Mouse (Mus musculus) adrenal gland, postnatal 4 days (tissue): Measurements from ENCODE around the gene Pparg. TPM values are rescaled to one million over a fixed set of nuclear protein-coding genes. Genes with fewer than 3 reads are reported as not detected.
A peak's percentile ranks its signal among the peaks of the same experiment; 100 is the strongest.

Experiments used
- DNase-seq, 2 experiments: peaks; one replicate each; pipeline ENCODE4 v3.0.0; 2021 to 2022; ENCODE audit warnings: low spot score in 2 of 2, mixed read lengths in 2 of 2
- long read RNA-seq, 2 experiments: library from polyadenylated mRNA; stranded (forward); transcript quantifications; one replicate each; pipeline ENCODE4 v2.0.0; 2021
- total RNA-seq, 2 experiments: library from RNA; stranded (reverse); gene quantifications; 2 replicates each; pipeline ENCODE4 v1.2.3; 2021

Gene Pparg
- total RNA-seq = 10 to 100 TPM; 24.8 to 30.2 TPM
- long read RNA-seq, experiment 1, transcript Pparg-204 (8 exons, 1,826 nt) = major isoform, 7 of 22 reads
- long read RNA-seq, experiment 1, transcript Pparg-201 (7 exons, 1,767 nt) = minor isoform, 5 of 22 reads
- long read RNA-seq, experiment 1, partial matches to known transcripts = 2 of 22 reads
- long read RNA-seq, experiment 1, other reads (novel, unspliced or antisense) = 4 of 22 reads
- long read RNA-seq, experiment 2, transcript Pparg-201 (7 exons, 1,767 nt) = major isoform, 5 of 23 reads
- long read RNA-seq, experiment 2, partial matches to known transcripts = 1 of 23 reads
- long read RNA-seq, experiment 2, other reads (novel, unspliced or antisense) = 11 of 23 reads

GRCm38 (mm10) chr6:115360776-115361605, at the start of gene Pparg:
Gene Pparg (plus strand): TSS chr6:115360951.
- peak; percentile 15 to 25 for DNase-seq

DNA sequence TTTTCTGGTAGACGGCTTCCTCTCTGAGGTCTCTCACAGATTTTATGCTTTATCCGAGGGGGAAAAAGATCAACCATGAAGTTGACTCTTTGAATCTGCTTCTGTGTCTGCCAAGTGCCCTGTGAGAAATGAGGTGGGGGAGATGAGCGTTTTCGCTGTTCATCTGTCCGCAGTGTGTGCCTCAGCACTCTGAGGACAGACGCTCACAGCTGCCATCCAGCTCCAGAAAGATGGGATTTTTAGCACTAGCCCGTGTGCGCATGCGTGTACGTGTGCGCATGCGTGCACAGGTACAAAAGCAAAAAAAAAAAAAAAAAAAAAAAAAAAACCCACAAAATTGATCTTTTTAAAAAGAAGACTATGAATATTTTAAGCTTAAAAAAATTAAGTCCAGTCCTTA, 48.0 kb upstream of the Pparg start:
- no peak for DNase-seq

DNA sequence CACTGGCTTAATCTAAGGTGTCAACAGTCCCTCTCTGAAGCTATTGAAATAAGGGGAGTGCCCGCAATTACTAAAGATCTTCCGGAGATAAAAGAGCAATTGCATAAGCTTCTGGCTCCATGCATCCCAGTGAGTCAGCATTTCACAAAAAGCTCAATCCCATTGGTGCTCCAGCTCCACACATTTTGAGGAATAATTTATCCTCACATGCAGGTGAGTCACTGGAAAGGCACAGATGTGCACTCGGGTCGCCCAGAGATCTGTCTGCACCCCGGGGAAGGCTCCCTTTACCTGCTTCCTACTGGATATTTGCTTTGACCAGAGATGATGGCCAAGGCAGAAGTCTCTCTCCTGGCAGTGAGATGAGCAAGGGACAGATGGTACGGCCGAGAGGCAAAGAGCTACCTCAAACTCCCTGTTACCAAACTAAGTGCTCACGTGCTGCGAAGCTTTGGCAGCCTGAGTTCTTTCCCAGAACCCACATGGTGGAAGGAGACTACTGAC, 47.5 kb upstream of the Pparg start:
- no peak for DNase-seq

GRCm38 (mm10) chr6:115313910-115314309, 46.8 kb upstream of the Pparg start:
- no peak for DNase-seq

- DNase-seq = no peak
Observed at GRCm38 (mm10) chr6:115315770-115316169, 45.0 kb upstream of the Pparg start.

- no peak for DNase-seq
Observed at GRCm38 (mm10) chr6:115316811-115317221, 43.9 kb upstream of the Pparg start.

DNA sequence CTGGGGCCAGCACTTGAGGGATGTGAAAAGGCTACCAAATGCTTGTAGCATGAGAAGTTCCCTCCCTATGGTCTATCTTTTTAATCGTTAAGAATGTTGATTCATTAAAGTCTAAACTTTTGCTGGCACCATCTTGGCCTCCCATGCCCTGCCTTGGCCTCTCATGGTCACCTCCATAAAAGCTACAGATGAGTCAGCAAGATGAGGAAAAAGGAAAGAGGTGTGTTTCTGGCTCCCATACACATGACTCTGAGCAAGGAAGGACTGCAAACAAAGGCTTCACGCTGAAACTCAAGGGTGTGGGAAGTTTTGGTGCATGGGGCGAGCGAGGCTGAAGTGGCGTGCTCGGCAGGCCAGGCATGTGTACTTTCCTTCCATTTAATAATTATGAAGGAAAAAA, 41.9 kb upstream of the Pparg start:
- DNase-seq = no peak

DNA sequence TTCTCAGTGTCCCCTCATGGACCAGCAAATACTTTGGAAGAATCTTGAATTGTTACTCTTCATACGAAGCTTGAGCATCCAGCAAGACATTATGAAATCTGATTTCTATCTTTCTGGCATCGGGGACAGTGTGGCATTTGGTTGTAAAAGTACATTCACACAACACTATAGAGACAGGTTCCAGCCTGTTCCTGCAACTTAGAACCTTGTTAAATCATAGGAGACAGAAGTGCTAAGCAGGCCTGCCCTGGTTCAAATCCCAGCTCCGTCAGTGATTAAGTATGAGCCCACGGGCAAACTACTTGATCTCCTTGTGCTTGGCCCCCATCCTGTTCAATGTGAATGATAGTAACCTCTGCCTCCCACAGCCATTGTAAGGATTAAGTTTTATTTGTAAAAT, 41.1 kb upstream of the Pparg start:
- DNase-seq = no peak

DNA sequence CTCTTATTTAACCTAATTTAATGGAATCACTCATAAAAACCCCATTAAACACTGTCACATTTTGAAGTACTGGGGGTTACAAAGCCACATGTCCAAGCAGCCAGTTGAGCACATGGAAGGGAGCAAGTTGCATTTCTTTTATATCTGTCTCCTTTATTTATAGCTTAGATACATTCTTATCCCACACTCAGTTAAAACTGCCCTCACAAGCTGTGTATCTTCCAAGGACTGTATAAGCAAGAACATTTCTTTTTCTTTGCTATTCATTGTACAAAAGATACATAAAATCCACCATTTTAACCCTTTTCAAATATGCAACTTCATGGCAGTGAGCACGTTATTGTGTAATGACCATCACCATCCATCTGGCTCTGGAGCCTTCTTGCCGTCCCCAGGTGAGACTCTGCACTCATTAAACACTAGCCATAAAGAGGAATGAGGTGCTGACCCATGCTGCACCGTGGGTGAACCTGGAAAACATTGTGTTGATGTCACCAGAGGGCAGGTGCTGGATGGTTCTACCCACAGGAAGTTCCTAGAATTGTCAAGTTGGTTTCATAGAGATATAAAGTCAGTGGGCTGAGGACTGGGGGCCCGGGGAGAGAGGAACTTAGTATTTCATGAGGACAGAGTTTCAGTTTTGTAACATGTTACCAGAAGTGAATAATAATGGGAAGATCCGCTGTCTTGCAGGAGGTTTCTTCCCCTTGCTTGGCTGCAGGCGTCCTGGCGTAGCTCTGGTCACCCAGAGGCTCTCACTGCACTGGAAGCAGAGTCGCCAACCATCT, 39.6 kb upstream of the Pparg start:
- DNase-seq = no peak

GRCm38 (mm10) chr6:115321883-115322351, 38.8 kb upstream of the Pparg start:
- no peak for DNase-seq

- DNase-seq = no peak
Observed at GRCm38 (mm10) chr6:115322956-115323355, 37.8 kb upstream of the Pparg start.

DNA sequence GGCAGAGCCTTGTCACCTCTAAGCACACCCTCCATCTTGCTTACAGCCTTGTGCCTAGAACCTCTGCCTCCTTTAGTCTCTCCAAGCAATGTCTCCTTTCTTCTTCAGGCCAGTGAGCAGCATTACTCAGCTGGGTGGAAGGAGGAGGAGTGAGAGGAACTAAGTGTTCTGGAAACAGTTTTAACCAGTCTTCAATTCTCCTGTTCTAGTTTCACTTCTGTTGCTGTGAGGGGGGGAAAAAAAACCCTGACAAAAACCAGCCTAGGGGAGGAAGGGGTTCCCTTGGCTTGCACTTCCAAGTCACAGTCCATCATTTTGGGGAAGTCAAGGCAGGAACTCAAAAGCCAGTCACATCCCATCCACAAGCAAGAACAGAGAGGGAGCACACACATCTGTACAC, 29.8 kb upstream of the Pparg start:
- no peak for DNase-seq

GRCm38 (mm10) chr6:115333099-115333694, 27.6 kb upstream of the Pparg start:
- DNase-seq = no peak

DNA sequence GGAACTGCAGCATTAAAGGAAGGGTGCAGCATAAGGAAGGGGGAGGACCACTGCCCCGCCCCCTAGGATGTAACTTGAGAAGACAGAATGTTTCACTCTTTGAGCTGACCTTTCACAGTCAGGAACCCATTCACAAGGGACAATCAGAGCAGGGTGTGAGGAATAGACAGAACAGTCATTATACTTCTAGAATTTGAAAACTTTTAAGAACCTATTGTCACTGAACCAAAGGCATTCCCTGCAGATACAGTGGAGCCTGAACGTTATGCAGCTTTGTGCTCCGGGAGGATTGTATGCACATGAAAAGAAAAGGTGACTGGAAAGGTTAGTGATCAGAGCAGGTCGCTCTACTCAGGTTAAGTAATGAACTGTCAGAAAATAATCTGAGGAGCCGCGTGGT, 25.2 kb upstream of the Pparg start:
- no peak for DNase-seq

GRCm38 (mm10) chr6:115340084-115340483, 20.7 kb upstream of the Pparg start:
- DNase-seq = no peak

DNA sequence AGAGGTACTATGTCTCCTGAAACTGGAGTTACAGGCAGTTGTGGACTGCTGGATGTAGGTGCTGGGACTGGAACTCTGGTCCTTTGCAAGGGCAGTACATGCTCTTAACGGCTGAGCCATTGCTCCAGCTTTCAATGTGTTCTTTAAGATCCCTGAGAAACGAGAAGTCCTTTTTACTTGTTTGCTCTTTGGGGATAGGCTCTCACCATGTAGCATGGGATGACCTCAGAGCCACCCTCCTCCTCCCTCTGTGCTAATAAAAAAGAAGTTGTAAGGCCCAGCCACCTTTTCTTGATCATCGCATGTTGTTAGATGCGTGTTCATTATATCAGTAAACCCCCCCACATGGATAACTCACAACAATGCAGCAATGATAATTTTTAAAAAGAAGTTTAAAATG, 17.7 kb upstream of the Pparg start:
- DNase-seq = no peak

GRCm38 (mm10) chr6:115343570-115343969, 17.2 kb upstream of the Pparg start:
- no peak for DNase-seq

- DNase-seq = no peak
Observed at GRCm38 (mm10) chr6:115344101-115344500, 16.6 kb upstream of the Pparg start.

DNA sequence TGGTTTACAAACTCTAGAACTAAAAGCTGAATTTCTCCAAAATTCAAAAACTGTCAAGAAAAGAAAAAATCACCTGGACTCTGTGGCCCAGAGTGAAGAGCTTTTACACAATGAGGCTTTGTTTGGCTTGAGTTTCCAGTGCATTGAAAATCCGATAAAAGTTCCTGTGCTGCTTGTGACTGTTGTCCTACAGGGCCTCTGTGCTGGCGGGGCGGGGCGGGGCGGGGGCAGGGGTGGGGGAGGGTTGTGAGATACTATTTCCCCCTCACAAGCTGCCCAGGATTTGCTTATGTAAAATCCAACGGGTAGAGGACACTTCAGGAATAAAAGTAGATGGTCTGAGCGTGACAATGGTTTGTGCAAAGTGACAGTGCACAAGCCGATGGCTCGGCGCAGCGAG, 16.2 kb upstream of the Pparg start:
- no peak for DNase-seq

DNA sequence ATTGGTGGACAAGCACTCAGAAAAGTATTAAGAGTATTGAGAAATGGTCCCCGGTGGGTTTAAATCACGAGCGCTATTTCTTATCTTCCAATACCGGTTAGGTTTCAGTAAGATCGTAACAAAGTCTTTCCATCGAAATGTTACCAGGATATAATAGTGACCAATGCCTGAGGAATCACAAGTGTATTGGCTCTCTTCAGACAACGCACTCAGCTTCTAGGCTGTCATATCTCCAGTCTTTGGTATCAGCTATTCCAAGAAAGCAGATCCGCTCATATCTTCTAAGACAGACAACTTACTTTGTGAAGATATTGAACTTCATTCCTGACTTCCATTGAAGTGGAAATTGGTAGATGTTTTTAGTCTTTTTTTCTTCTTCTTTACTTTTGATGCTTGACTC, 15.7 kb upstream of the Pparg start:
- DNase-seq = no peak
